Mouse (Mus musculus) heart, postnatal 0 days (tissue): ENCODE measurements at regions not wholly inside any gene's neighbourhood (a gene's known extent, or its start where the extent isn't known, plus 50 kb on each side); places are given as distances from the start of the nearest gene placed in this dataset.

ENCODE experiments used
- ATAC-seq: fragments of 200-750 bp; cut with Nextera tagmentation; 2 replicates; pipeline ENCODE4 v1.8.0; 2017; ENCODE audit warnings: low read depth, moderate number of reproducible peaks, moderate library complexity; ENCODE audit not compliant: insufficient read depth
- DNase-seq: peaks from one replicate; pipeline ENCODE4 v3.0.0-alpha.2; 2016; ENCODE audit warnings: low spot score
- H3K27ac ChIP-seq: fragments of 300-500 bp; sonication (generic); 2 replicates; pipeline ENCODE4 v1.5.1; 2014; ENCODE audit warnings: low read depth, mild to moderate bottlenecking
- H3K27me3 ChIP-seq: fragments of 300-500 bp; sonication (generic); 2 replicates; pipeline ENCODE4 v1.6.1; 2014; ENCODE audit warnings: low read length, mixed read lengths; ENCODE audit not compliant: control insufficient read depth, insufficient read depth
- H3K36me3 ChIP-seq: fragments of 300-500 bp; sonication (generic); replicated peaks from 2 replicates; pipeline ENCODE4 v1.6.1; 2014; ENCODE audit warnings: low read length, mixed read lengths; ENCODE audit not compliant: control insufficient read depth, insufficient read depth
- H3K4me1 ChIP-seq: fragments of 300-500 bp; sonication (generic); 2 replicates; pipeline ENCODE4 v1.6.1; 2014; ENCODE audit warnings: antibody characterized with exemption; ENCODE audit not compliant: control insufficient read depth, insufficient read depth
- H3K4me2 ChIP-seq: fragments of 300-500 bp; sonication (generic); 2 replicates; pipeline ENCODE4 v1.6.1; 2014; ENCODE audit warnings: low read depth, mild to moderate bottlenecking, low read length, moderate library complexity
- H3K4me3 ChIP-seq: fragments of 300-500 bp; sonication (generic); 2 replicates; pipeline ENCODE4 v1.5.1; 2014; ENCODE audit warnings: low read depth, low read length
- H3K9ac ChIP-seq: fragments of 300-500 bp; sonication (generic); replicated peaks from 2 replicates; pipeline ENCODE4 v1.6.1; 2014; ENCODE audit warnings: low read depth, low read length, mixed read lengths
- H3K9me3 ChIP-seq: fragments of 300-500 bp; sonication (generic); replicated peaks from 2 replicates; pipeline ENCODE4 v1.6.1; 2016; ENCODE audit warnings: low read length; ENCODE audit not compliant: control insufficient read depth
- CTCF ChIP-seq: IDR thresholded peaks from 2 replicates; pipeline ENCODE4 v1.5.1; 2016; ENCODE audit warnings: antibody characterized with exemption, control low read depth, low read depth
- EP300 ChIP-seq: IDR thresholded peaks from 2 replicates; pipeline ENCODE4 v1.6.1; 2016; ENCODE audit warnings: antibody characterized with exemption, low read depth
- WGBS: fragments of 180-500 bp; shearing (Covaris S2); extraction: QIAGEN DNeasy Blood & Tissue Kit; methylation state at CpG from one replicate; pipeline ENCODE4 v1.1.7; 2014; 5-methylcytosine and 5-hydroxymethylcytosine counted together

- 36% methylated on average over 7 of the region's 7 CpGs for WGBS
- Histone ChIP-seq H3K4me3 (no peak overlapping the region), H3K9ac (no peak overlapping the region), H3K27ac (no peak overlapping the region), H3K36me3 (no peaks in the 10 kb centered on the region), H3K4me2 (peak overlapping the region; percentile 14; the same call in 1 of the 2 replicates), H3K4me1 (0 out of 2 replicates have a peak, but pooled peaks cover 5% of the 10 kb centered on the region), H3K27me3 (0 out of 2 replicates have a peak, but pooled peaks cover 8% of the 10 kb centered on the region), H3K9me3 (no peaks in the 10 kb centered on the region)
- DNase-seq (peak; percentile 31), ATAC-seq (peak; percentile 62; the same call in 1 of the 2 replicates)
- no peak for TF ChIP-seq CTCF
- TF ChIP-seq EP300 = no peak
Observed at GRCm38 (mm10) chr1:169249021-169249420, 282.2 kb downstream of the Nuf2 start.

GRCm38 (mm10) chr1:169240377-169240776, 290.9 kb downstream of the Nuf2 start:
- Histone ChIP-seq H3K4me1 (peaks cover 4% of the 10 kb centered on the region; the same call in 1 of the 2 replicates), H3K9me3 (no peaks in the 10 kb centered on the region), H3K27me3 (peaks cover 5% of the 10 kb centered on the region; the same call in 1 of the 2 replicates), H3K27ac (no peak overlapping the region), H3K36me3 (no peaks in the 10 kb centered on the region), H3K4me3 (no peak overlapping the region), H3K4me2 (no peak overlapping the region), H3K9ac (no peak overlapping the region)
- ATAC-seq = no peak
- no peak for DNase-seq
- 78% methylated on average over 2 of the region's 2 CpGs for WGBS
- no peak for TF ChIP-seq EP300
- no peak for TF ChIP-seq CTCF

GRCm38 (mm10) chr1:169238671-169239090, 292.6 kb downstream of the Nuf2 start:
- no peaks in the 10 kb centered on the region for H3K9me3 ChIP-seq
- H3K36me3 ChIP-seq = no peaks in the 10 kb centered on the region
- peak overlapping the region; percentile 31; the same call in 1 of the 2 replicates for H3K4me2 ChIP-seq
- no peak overlapping the region for H3K9ac ChIP-seq
- no peak overlapping the region for H3K27ac ChIP-seq
- H3K4me1 ChIP-seq = peaks cover 4% of the 10 kb centered on the region; the same call in 1 of the 2 replicates
- peaks cover 5% of the 10 kb centered on the region; the same call in 1 of the 2 replicates for H3K27me3 ChIP-seq
- no peak overlapping the region for H3K4me3 ChIP-seq
- no peak for DNase-seq
- whole genome bisulfite sequencing = 13% methylated on average over 16 of the region's 16 CpGs
- TF ChIP-seq EP300 = no peak
- TF ChIP-seq CTCF = no peak
- ATAC-seq = no peak

GRCm38 (mm10) chr1:169235276-169235681, 296.0 kb downstream of the Nuf2 start:
- no peak overlapping the region for H3K4me3 ChIP-seq
- DNase-seq (no peak), ATAC-seq (no peak)
- no peak overlapping the region for H3K9ac ChIP-seq
- no peaks in the 10 kb centered on the region for H3K9me3 ChIP-seq
- H3K27ac ChIP-seq = no peak overlapping the region
- peaks cover 4% of the 10 kb centered on the region; the same call in 1 of the 2 replicates for H3K4me1 ChIP-seq
- TF ChIP-seq EP300 (no peak), CTCF (no peak)
- 7% methylated on average over 2 of the region's 2 CpGs for WGBS
- H3K4me2 ChIP-seq = no peak overlapping the region
- H3K36me3 ChIP-seq = no peaks in the 10 kb centered on the region
- peaks cover 5% of the 10 kb centered on the region; the same call in 1 of the 2 replicates for H3K27me3 ChIP-seq

- ATAC-seq (no peak), DNase-seq (no peak)
- H3K27me3 ChIP-seq = no peaks in the 10 kb centered on the region
- no peak overlapping the region for H3K4me3 ChIP-seq
- no peak overlapping the region for H3K4me2 ChIP-seq
- no peak overlapping the region for H3K27ac ChIP-seq
- no peaks in the 10 kb centered on the region for H3K4me1 ChIP-seq
- TF ChIP-seq EP300 (no peak), CTCF (no peak)
- no peak overlapping the region for H3K9ac ChIP-seq
- no peaks in the 10 kb centered on the region for H3K9me3 ChIP-seq
- 67% methylated on average over 3 of the region's 3 CpGs for WGBS
- H3K36me3 ChIP-seq = no peaks in the 10 kb centered on the region
Observed at GRCm38 (mm10) chr1:169233368-169233767, 297.9 kb downstream of the Nuf2 start.

- H3K36me3 ChIP-seq = no peaks in the 10 kb centered on the region
- no peaks in the 10 kb centered on the region for H3K4me1 ChIP-seq
- ATAC-seq (no peak), DNase-seq (no peak)
- peaks cover 8% of the 10 kb centered on the region for H3K9me3 ChIP-seq
- H3K4me2 ChIP-seq = no peak overlapping the region
- H3K4me3 ChIP-seq = no peak overlapping the region
- H3K27me3 ChIP-seq = no peaks in the 10 kb centered on the region
- no peak overlapping the region for H3K9ac ChIP-seq
- no peak for TF ChIP-seq EP300
- TF ChIP-seq CTCF = no peak
- WGBS = 73% methylated on average over 4 of the region's 4 CpGs
- H3K27ac ChIP-seq = no peak overlapping the region
Observed at GRCm38 (mm10) chr1:169230097-169230496, 301.2 kb downstream of the Nuf2 start.
